Mouse (Mus musculus): Measurements from ENCODE around the gene Nub1.
A peak's percentile ranks its signal among the peaks of the same experiment; 100 is the strongest.

Nub1 gene

DNA sequence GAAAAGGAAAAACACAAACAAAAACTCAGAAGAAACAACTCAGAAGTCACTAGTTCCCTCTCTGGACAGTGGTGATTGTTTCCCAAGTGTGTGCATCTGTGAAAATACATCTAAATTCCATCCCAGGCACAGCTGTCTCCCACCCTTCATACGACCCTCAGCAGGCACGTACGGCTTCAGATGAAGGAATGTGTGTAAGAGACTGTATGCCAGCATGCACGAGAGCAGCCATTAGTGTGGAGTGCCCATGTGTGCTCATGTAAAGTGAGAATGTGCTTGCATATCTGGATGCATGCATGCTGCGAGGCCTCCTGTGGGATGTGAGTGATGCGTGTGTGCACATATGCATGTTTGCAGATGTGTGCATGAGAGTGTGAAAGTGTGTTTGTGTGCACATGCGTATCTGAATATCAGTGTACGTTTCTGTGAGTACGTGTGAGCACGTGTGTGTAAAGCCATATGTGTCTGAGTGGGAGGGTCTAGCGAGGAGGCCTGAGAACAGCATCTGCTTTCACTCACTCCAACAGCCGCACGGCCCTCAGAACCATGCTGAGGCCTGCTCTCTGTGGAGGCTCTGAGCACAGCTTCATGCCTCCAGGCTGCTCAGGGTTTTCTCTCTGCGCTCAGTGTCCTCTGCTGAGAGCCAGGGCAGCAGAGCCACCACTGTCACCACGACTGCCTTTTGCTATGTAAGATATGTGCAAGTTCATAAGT, 56.0 kb downstream of the Nub1 start:
- DNase-seq (ENCODE audit: low read depth, low spot score) = no peak

DNA sequence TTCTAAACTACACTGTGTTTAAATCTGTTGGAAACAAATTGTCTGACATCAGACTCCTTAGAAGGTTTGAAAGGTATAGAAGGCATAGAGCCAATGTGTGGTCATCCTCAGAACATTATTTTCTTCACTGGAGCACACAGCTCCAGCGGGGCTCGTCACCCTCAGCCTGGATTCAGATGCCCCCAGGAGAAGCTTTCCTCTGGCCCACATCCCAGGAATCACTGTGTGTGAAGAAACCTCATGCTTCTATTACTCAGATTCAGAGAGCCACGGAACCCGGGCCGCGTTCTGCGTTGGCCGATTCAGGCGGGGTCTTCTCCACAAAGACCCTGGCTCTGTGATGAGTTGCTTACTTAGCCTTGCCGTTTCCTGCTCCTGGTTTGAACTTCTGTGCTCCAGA, 58.6 kb downstream of the Nub1 start:
- DNase-seq (ENCODE audit: low read depth, low spot score) = no peak

DNA sequence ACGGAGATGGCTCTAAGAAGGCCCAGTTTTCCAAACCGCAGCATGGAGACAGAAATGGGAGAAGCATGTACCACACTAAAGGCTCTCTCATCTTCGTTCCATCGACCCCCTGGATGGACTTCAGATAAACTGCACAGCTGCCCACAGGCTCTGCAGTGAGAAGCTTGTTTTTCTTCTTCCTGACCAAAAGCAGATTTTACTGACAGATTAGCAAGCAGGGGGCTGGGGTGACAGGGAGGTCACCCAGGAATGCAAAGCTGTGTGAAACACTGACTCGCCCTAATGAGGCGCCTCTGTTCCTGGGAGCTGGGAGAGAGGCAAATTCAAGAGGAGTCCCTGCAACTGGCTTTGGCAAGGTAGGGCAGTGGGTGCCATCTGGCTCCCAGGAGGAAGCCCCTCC, 62.2 kb downstream of the Nub1 start:
- DNase-seq (ENCODE audit: low read depth, low spot score) = peak; percentile 25

DNA sequence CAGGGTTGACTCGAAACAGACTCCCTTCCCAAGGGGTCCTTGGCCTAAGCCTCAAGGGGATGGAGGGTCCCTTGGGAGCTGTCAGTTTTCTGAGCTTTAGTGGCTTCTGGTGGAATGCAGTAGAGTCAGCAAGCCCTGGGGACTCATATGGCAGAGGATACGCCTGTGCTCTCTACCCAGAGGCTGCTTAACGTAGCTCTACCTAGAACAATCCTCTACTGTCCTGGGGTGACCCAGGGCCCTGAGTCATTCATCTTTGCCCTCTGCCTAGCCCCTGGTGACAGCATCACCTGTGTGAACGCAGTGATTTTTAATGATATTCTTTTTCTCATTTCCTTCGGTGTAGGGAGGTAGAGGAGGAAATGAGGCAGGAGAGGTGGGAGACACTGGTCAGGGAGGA, 64.4 kb downstream of the Nub1 start:
- peak; percentile 25 for DNase-seq (ENCODE audit: low read depth, low spot score)

DNA sequence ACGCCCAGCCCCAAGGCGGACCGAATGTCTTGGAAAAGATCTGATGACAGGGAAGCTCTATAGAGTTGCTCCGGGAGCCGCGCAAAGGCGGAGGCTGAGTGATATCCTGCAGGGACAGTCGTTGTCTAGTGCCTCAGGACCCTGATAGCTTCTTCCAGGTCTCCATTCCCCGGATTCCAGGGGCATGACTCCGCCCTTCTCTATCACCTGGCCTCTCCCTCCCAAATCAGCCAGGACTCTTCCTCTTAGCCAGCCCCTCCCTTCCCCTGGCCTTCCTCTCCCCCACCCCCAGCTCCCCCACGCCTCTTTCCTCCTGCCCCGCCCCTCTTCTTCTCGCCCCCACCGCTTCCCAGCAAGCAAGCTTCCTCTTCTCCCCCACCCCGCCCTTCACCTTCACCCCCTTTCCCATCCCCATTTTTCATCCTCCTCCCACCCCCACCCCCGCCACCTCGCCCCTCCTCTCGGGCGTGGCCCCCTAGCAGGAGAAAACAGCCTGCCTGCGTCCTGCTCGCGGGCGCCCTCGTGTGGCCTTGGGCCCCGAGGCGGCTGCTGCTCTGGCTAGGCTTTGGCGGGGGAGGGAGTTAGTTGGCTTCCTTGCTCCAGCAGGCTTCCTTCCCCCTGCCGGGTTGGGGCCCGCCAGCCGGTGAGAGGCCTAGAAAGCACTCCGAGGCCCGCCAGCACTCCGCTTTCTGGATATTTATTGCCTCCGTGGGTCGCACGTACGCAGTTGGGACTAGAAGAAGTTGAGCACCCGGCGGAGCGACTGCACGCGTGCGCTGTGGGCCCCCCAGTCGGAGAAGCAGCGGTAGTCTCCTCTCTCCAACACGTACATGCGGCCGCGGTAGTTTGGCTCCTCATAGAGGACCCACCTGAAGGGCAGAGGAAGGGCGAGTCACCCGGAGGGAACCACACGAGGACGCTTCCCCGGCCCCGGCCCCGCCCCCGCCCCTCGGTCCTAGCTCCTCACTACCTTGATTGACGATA, 65.3 kb downstream of the Nub1 start:
- DNase-seq (ENCODE audit: low read depth, low spot score) = peak; percentile 97

DNA sequence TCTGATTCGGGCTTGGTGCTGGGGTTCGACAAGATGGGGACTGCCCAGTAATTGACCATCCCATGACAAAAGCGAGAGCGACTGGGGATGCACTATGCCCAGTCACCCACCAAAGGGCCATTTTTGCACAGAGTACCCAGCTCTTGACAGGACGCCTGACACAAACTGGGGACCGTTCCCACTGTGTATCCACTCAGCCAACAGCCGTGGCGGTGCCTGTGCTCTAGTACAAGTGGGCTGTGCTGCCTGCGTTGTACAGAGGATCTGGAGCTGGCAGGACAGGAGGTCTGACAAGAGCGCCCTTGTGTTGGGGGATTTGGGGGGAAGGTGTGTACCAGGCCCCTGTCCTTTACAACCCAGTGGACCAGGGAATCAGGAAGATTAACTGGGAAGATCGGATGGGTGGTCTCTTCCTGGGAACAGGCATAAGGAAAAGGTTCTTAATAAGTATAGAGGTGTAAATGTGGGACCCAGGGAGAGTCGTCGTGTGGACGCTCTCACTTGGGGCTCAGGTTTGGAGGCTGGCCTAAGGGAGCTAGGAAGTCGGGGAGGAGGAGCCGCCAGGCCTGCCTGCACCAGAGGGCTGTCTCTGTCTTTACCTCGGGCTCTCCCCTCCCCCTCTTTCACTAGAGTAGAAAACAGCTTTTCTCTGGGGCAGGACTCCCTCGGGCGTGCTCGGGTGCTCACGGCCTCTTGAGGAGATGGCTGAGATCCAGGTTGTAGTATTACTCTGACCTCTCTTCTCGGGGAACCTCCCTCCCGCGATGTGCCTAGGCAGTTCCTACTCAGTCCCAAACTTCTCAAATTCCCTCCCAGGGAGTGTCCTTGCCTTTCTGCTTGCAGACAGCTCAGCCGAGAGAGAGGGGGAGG, 66.2 kb downstream of the Nub1 start:
- DNase-seq (ENCODE audit: low read depth, low spot score) = peak; percentile 99

DNA sequence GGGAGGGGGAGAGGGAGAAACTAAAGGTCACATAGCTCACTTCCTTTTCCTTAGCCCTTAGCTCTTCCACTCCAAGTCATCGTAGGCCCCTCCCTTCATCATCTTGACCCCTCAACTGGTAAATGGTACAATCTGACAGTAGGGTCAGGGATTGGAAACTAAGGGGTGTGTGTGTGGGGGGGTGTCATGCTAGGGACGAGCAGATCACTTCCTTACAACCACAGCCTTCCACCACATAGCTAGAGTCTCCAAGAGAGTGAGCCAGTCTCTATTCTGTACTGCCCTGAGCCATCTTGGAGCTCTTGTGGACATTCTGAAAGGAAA, 66.8 kb downstream of the Nub1 start:
- no peak for DNase-seq (ENCODE audit: low read depth, low spot score)

DNA sequence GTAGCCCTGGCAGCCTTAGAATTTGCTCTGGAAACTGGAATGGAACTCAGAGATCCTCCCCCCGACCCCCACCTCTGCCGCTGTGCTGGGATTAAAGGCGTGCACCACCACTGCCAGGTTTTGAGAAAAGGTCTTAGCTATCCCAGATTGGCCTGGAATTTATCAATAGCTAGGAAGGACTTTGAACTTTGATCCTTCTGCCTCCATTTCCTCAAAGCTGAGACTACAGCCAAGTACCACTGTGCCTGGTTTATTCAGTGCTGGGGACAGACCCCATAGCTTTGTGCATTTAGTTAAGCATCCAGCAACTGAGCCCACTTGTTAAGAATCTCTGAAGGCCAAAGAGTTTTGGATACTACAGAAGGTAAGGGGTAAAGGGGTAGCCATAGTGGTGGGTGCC, 71.6 kb downstream of the Nub1 start:
- DNase-seq (ENCODE audit: low read depth, low spot score) = peak; percentile 1

DNA sequence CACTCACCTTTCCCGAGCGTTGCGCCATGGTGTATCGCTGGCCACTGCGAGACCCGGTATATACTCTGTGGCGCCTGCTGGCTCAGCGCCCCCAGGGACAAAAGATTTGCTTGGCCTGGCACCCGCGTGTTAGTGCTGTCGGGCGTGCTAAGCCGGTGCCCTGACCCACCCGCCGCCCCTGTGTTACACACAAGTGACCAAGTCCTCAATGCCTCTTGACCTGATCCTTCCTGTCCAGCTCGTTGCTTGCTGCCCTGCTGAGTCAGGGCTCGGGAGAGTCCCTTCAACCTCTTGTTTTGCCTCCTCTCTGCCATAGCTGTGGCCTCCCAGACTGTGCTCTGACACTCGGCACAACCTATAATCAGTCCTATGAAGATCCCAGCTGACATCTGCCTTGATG, 72.5 kb downstream of the Nub1 start, which contains the start of gene Crygn:
Gene Crygn (minus strand): TSS at position 193 of the 400 bp plus-strand sequence.
- DNase-seq (ENCODE audit: low read depth, low spot score) = no peak
